Mouse (Mus musculus) lung, adult 2 months (tissue): ENCODE measurements around the gene Slco1a5.

Experiments
- CTCF ChIP-seq: fragments of 200-500 bp; IDR thresholded peaks from 2 replicates; pipeline ENCODE4 v1.5.1; 2011; ENCODE audit warnings: mild to moderate bottlenecking, low read length, control low read depth; ENCODE audit not compliant: insufficient read depth
- POLR2A ChIP-seq: fragments of 200-500 bp; IDR thresholded peaks from 2 replicates; pipeline ENCODE4 v1.6.1; 2011; ENCODE audit warnings: low read depth, mild to moderate bottlenecking, control low read depth, low read length, borderline replicate concordance; ENCODE audit errors: extremely low read depth

DNA sequence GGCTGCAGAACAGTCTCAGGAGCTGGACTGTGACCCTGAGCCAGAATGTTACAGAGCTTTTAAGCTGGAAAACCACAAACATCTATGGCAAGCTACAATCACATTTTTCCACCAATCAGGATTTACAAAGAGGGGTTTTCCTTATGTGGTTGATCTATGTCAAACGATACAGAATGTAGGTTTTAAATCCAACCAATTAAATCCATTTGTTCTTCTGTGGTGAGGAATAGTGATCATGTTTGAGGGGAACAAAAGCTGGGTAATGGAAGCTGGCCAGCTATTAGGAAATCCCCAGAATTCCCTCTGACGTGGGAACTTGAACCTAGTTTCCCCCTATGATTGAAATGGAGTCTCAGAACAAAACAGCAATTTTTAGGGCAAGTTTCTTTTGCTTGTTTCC is 16.2 kb upstream of the Slco1a5 start:
- TF ChIP-seq CTCF (no peak), POLR2A (no peak)
